Mouse (Mus musculus) layer of hippocampus, adult 8-10 months (tissue): ENCODE measurements around the gene Prima1. TPM values are rescaled to one million over a fixed set of nuclear protein-coding genes. Genes with fewer than 3 reads are reported as not detected.

Experiments used
- DNase-seq, 2 experiments: peaks; one replicate each; pipeline ENCODE4 v3.0.0; 2022; ENCODE audit warnings: low spot score in 2 of 2
- total RNA-seq, 4 experiments: library from RNA; stranded (reverse); gene quantifications; 2 replicates each; pipeline ENCODE4 v1.2.4; 2022

Gene Prima1
- 1 to 10 TPM; 4.1 to 7.1 (median 5.0) TPM for total RNA-seq

- peak in 1 of 2 experiments; percentile 41 for DNase-seq
Measured at GRCm38 (mm10) chr12:103242083-103242581, at the start of gene Prima1. Gene Prima1 (minus strand): TSS chr12:103242150.

GRCm38 (mm10) chr12:103287276-103287675, 45.3 kb upstream of the Prima1 start:
- DNase-seq, result no peak

GRCm38 (mm10) chr12:103283411-103283810, 41.5 kb upstream of the Prima1 start:
- DNase-seq, result no peak

- no peak for DNase-seq
Measured at GRCm38 (mm10) chr12:103282936-103283335, 41.0 kb upstream of the Prima1 start.

GRCm38 (mm10) chr12:103281912-103282311, 40.0 kb upstream of the Prima1 start:
- DNase-seq, result no peak

GRCm38 (mm10) chr12:103281491-103281890, 39.5 kb upstream of the Prima1 start:
- no peak for DNase-seq

GRCm38 (mm10) chr12:103276422-103276821, 34.5 kb upstream of the Prima1 start:
- DNase-seq, result peak; percentile 38 to 39

GRCm38 (mm10) chr12:103273732-103274131, 31.8 kb upstream of the Prima1 start:
- no peak for DNase-seq

- DNase-seq, result no peak
Measured at GRCm38 (mm10) chr12:103273051-103273450, 31.1 kb upstream of the Prima1 start.

GRCm38 (mm10) chr12:103272176-103272575, 30.2 kb upstream of the Prima1 start:
- no peak for DNase-seq

- DNase-seq, result no peak
Measured at GRCm38 (mm10) chr12:103266605-103267004, 24.7 kb upstream of the Prima1 start.

GRCm38 (mm10) chr12:103262017-103262865, 20.3 kb upstream of the Prima1 start:
- DNase-seq, result no peak

GRCm38 (mm10) chr12:103252901-103253434, 11.0 kb upstream of the Prima1 start:
- no peak for DNase-seq

GRCm38 (mm10) chr12:103251151-103251550, 9.2 kb upstream of the Prima1 start:
- no peak for DNase-seq

GRCm38 (mm10) chr12:103250333-103250732, 8.4 kb upstream of the Prima1 start:
- no peak for DNase-seq

- no peak for DNase-seq
Measured at GRCm38 (mm10) chr12:103243041-103243440, 1.1 kb upstream of the Prima1 start.

- peak; percentile 47 to 60 for DNase-seq
Measured at GRCm38 (mm10) chr12:103242591-103243025, 658 bp upstream of the Prima1 start.

- DNase-seq, result no peak
Measured at GRCm38 (mm10) chr12:103241311-103242082, 453 bp downstream of the Prima1 start.

GRCm38 (mm10) chr12:103238924-103239460, 3.0 kb downstream of the Prima1 start:
- no peak for DNase-seq

- no peak for DNase-seq
Measured at GRCm38 (mm10) chr12:103235856-103236255, 6.1 kb downstream of the Prima1 start.

- DNase-seq, result no peak
Measured at GRCm38 (mm10) chr12:103235251-103235650, 6.7 kb downstream of the Prima1 start.

- no peak for DNase-seq
Measured at GRCm38 (mm10) chr12:103229058-103229457, 12.9 kb downstream of the Prima1 start.
